ENCODE assay signal across 1 mouse cellular context in genomic region chr19:30031468-30031931, GRCm38 (mm10).
A peak's percentile ranks its signal among the peaks of the same experiment; 100 is the strongest.
TF ChIP-seq lines count a peak whose summit lies in the region.

No protein-coding gene starts in this region.

TF ChIP-seq in MEL, 35 proteins besides CTCF, POLR2A, EP300 and RAD21 (continued from another document):
- peak; percentile 30; the same call in 1 of the 2 replicates for TF ChIP-seq HCFC1 (IDR thresholded peaks at IDR 0.05; ENCODE audit: low read depth, low read length)
- TF ChIP-seq UBTF (IDR thresholded peaks at IDR 0.05; ENCODE audit: borderline replicate concordance, insufficient read depth, low read depth, low read length) = 0 out of 2 replicates have a peak, but pooled peaks have one; percentile 40
- TF ChIP-seq MAX (IDR thresholded peaks at IDR 0.05; ENCODE audit: low read length) = 0 out of 2 replicates have a peak, but pooled peaks have one; percentile 54
- TF ChIP-seq NRF1 (IDR thresholded peaks at IDR 0.05; ENCODE audit: insufficient read depth, low read depth, low read length, poor library complexity, severe bottlenecking) = no peak
- 0 out of 2 replicates have a peak, but pooled peaks have one; percentile 2 for TF ChIP-seq SMC3 (IDR thresholded peaks at IDR 0.05; ENCODE audit: low read depth, low read length)
